Mouse (Mus musculus): ENCODE measurements around the gene Phc3. TPM values are rescaled to one million over a fixed set of nuclear protein-coding genes. Genes with fewer than 3 reads are reported as not detected.

Gene Phc3
- polyA plus RNA-seq, 1 experiment = 15.2 TPM

GRCm38 (mm10) chr3:30987396-30988318 is 18.4 kb upstream of the Phc3 start:
- TF ChIP-seq POLR2A (IDR thresholded peaks at IDR 0.05; ENCODE audit: borderline replicate concordance, control insufficient read depth, low read depth, low read length) = no peak
- H3K4me1 ChIP-seq (ENCODE audit: control insufficient read depth, insufficient read depth, low read length) = no peaks in the 10 kb centered on the region; the same call in 1 of the 2 replicates
- H3K4me3 ChIP-seq (replicated peaks; ENCODE audit: control insufficient read depth, low read depth, low read length) = no peak overlapping the region
- no peak overlapping the region for H3K27ac ChIP-seq (ENCODE audit: control insufficient read depth, insufficient read depth, low read depth, low read length, poor library complexity)
- 65% methylated on average over 9 of the region's 9 CpGs for WGBS

- TF ChIP-seq CTCF (IDR thresholded peaks at IDR 0.05; ENCODE audit: control insufficient read depth, insufficient read depth, low read length) (no peak), POLR2A (IDR thresholded peaks at IDR 0.05; ENCODE audit: borderline replicate concordance, control insufficient read depth, low read depth, low read length) (no peak)
- no peak overlapping the region for H3K4me3 ChIP-seq (replicated peaks; ENCODE audit: control insufficient read depth, low read depth, low read length)
- H3K27ac ChIP-seq (ENCODE audit: control insufficient read depth, insufficient read depth, low read depth, low read length, poor library complexity) = no peak overlapping the region
- WGBS = 74% methylated on average over 8 of the region's 8 CpGs
- H3K4me1 ChIP-seq (ENCODE audit: control insufficient read depth, insufficient read depth, low read length) = no peaks in the 10 kb centered on the region
These were observed 13.8 kb upstream of the Phc3 start for GRCm38 (mm10) chr3:30982924-30983536.

GRCm38 (mm10) chr3:30981616-30982380 is 12.6 kb upstream of the Phc3 start:
- WGBS = 73% methylated on average over 5 of the region's 5 CpGs
- Histone ChIP-seq H3K4me3 (replicated peaks; ENCODE audit: control insufficient read depth, low read depth, low read length) (no peak overlapping the region), H3K27ac (ENCODE audit: control insufficient read depth, insufficient read depth, low read depth, low read length, poor library complexity) (no peak overlapping the region), H3K4me1 (ENCODE audit: control insufficient read depth, insufficient read depth, low read length) (no peaks in the 10 kb centered on the region)
- no peak for TF ChIP-seq CTCF (IDR thresholded peaks at IDR 0.05; ENCODE audit: control insufficient read depth, insufficient read depth, low read length)
- TF ChIP-seq POLR2A (IDR thresholded peaks at IDR 0.05; ENCODE audit: borderline replicate concordance, control insufficient read depth, low read depth, low read length) = no peak

GRCm38 (mm10) chr3:30976991-30977603 is 7.9 kb upstream of the Phc3 start:
- 58% methylated on average over 1 of the region's 1 CpGs for WGBS
- no peak overlapping the region for H3K27ac ChIP-seq (ENCODE audit: control insufficient read depth, insufficient read depth, low read depth, low read length, poor library complexity)
- H3K4me1 ChIP-seq (ENCODE audit: control insufficient read depth, insufficient read depth, low read length) = no peaks in the 10 kb centered on the region
- TF ChIP-seq POLR2A (IDR thresholded peaks at IDR 0.05; ENCODE audit: borderline replicate concordance, control insufficient read depth, low read depth, low read length) = no peak
- TF ChIP-seq CTCF (IDR thresholded peaks at IDR 0.05; ENCODE audit: control insufficient read depth, insufficient read depth, low read length) = no peak
- H3K4me3 ChIP-seq (replicated peaks; ENCODE audit: control insufficient read depth, low read depth, low read length) = no peak overlapping the region

GRCm38 (mm10) chr3:30975102-30975754 is 6.0 kb upstream of the Phc3 start:
- H3K27ac ChIP-seq (ENCODE audit: control insufficient read depth, insufficient read depth, low read depth, low read length, poor library complexity) = no peak overlapping the region
- 37% methylated on average over 9 of the region's 9 CpGs for WGBS
- H3K4me1 ChIP-seq (ENCODE audit: control insufficient read depth, insufficient read depth, low read length) = no peaks in the 10 kb centered on the region
- no peak overlapping the region for H3K4me3 ChIP-seq (replicated peaks; ENCODE audit: control insufficient read depth, low read depth, low read length)
- TF ChIP-seq POLR2A (IDR thresholded peaks at IDR 0.05; ENCODE audit: borderline replicate concordance, control insufficient read depth, low read depth, low read length) (no peak), CTCF (IDR thresholded peaks at IDR 0.05; ENCODE audit: control insufficient read depth, insufficient read depth, low read length) (peak; percentile 57)

- peak overlapping the region; percentile 95 for H3K4me3 ChIP-seq (replicated peaks; ENCODE audit: control insufficient read depth, low read depth, low read length)
- peak; percentile 8; the same call in 1 of the 2 replicates for TF ChIP-seq POLR2A (IDR thresholded peaks at IDR 0.05; ENCODE audit: borderline replicate concordance, control insufficient read depth, low read depth, low read length)
- no peak for TF ChIP-seq CTCF (IDR thresholded peaks at IDR 0.05; ENCODE audit: control insufficient read depth, insufficient read depth, low read length)
- WGBS = 2% methylated on average over 54 of the region's 54 CpGs
These were observed 603 bp downstream of the Phc3 start for GRCm38 (mm10) chr3:30968531-30969092.

GRCm38 (mm10) chr3:30965644-30966043 is 3.6 kb downstream of the Phc3 start:
- Histone ChIP-seq H3K4me3 (replicated peaks; ENCODE audit: control insufficient read depth, low read depth, low read length) (no peak overlapping the region), H3K27ac (ENCODE audit: control insufficient read depth, insufficient read depth, low read depth, low read length, poor library complexity) (no peak overlapping the region), H3K4me1 (ENCODE audit: control insufficient read depth, insufficient read depth, low read length) (no peaks in the 10 kb centered on the region; the same call in 1 of the 2 replicates)
- WGBS = 89% methylated on average over 13 of the region's 13 CpGs
- no peak for TF ChIP-seq POLR2A (IDR thresholded peaks at IDR 0.05; ENCODE audit: borderline replicate concordance, control insufficient read depth, low read depth, low read length)
- no peak for TF ChIP-seq CTCF (IDR thresholded peaks at IDR 0.05; ENCODE audit: control insufficient read depth, insufficient read depth, low read length)

More at GRCm38 (mm10) chr3:30968531-30969092, 603 bp downstream of the Phc3 start:
- Histone ChIP-seq H3K4me1 (ENCODE audit: control insufficient read depth, insufficient read depth, low read length) (no peaks in the 10 kb centered on the region; the same call in 1 of the 2 replicates), H3K27ac (ENCODE audit: control insufficient read depth, insufficient read depth, low read depth, low read length, poor library complexity) (peak overlapping the region; percentile 88)

Measured in bone marrow, adult 2 months (tissue).